Mouse (Mus musculus) kidney, embryonic 16.5 days (tissue): Measurements from ENCODE around the gene Gm4981. TPM values are rescaled to one million over a fixed set of nuclear protein-coding genes. Genes with fewer than 3 reads are reported as not detected.
"Not testable (repeated sequence)": the region's sequence is repeated elsewhere in the genome, so short reads cannot be mapped to it uniquely, and the experiment has no call there.

Experiments
- ATAC-seq: fragments of 200-750 bp; cut with Nextera tagmentation; 2 replicates; pipeline ENCODE4 v1.8.0; 2017; ENCODE audit warnings: moderate TSS enrichment; ENCODE audit not compliant: low FRiP score, low TSS enrichment
- H3K27ac ChIP-seq: fragments of 300-500 bp; sonication (generic); 2 replicates; pipeline ENCODE4 v1.5.1; 2014; ENCODE audit warnings: low read length
- H3K27me3 ChIP-seq: fragments of 300-500 bp; sonication (generic); 2 replicates; pipeline ENCODE4 v1.6.1; 2014; ENCODE audit warnings: low read length, control low read depth, mixed read lengths; ENCODE audit not compliant: insufficient read depth
- H3K36me3 ChIP-seq: fragments of 300-500 bp; sonication (generic); 2 replicates; pipeline ENCODE4 v1.6.1; 2014; ENCODE audit warnings: low read length, control low read depth, mixed read lengths; ENCODE audit not compliant: insufficient read depth
- H3K4me1 ChIP-seq: fragments of 300-500 bp; sonication (generic); 2 replicates; pipeline ENCODE4 v1.6.1; 2014; ENCODE audit warnings: low read length, control low read depth, mixed read lengths; ENCODE audit not compliant: insufficient read depth
- H3K4me2 ChIP-seq: fragments of 300-500 bp; sonication (generic); replicated peaks from 2 replicates; pipeline ENCODE4 v1.6.1; 2014; ENCODE audit warnings: low read depth, low read length
- H3K4me3 ChIP-seq: fragments of 300-500 bp; sonication (generic); 2 replicates; pipeline ENCODE4 v1.5.1; 2014; ENCODE audit warnings: mild to moderate bottlenecking, low read length
- H3K9ac ChIP-seq: fragments of 300-500 bp; sonication (generic); replicated peaks from 2 replicates; pipeline ENCODE4 v1.6.1; 2014; ENCODE audit warnings: low read length
- H3K9me3 ChIP-seq: fragments of 300-500 bp; sonication (generic); 2 replicates; pipeline ENCODE4 v1.6.1; 2016; ENCODE audit warnings: low read length, control low read depth
- WGBS: fragments of 180-500 bp; shearing (Covaris S2); extraction: QIAGEN DNeasy Blood & Tissue Kit; methylation state at CpG from one replicate; pipeline ENCODE4 v1.1.7; 2014; 5-methylcytosine and 5-hydroxymethylcytosine counted together
- polyA plus RNA-seq: library from polyadenylated mRNA; unstranded; fragments of >200 nt; fragmentation: Nextera tagmentation; extraction: Ambion mirVana; gene quantifications from 2 replicates; pipeline ENCODE4 v1.2.1, GENCODE M21; 2015

Gene Gm4981
- polyA plus RNA-seq, 1 experiment from 2014 or later: not detected

- H3K27me3 ChIP-seq, H3K27ac ChIP-seq, H3K4me1 ChIP-seq, H3K9ac ChIP-seq, H3K4me3 ChIP-seq, H3K4me2 ChIP-seq, H3K36me3 ChIP-seq: not testable (repeated sequence)
- H3K9me3 ChIP-seq: peaks cover 15% of the 10 kb centered on the region
- peak; percentile 5; the same call in 1 of the 2 replicates for ATAC-seq
These were observed 2.8 kb downstream of the Gm4981 start for GRCm38 (mm10) chr10:58233740-58234121.

GRCm38 (mm10) chr10:58233054-58233739 is 3.3 kb downstream of the Gm4981 start:
- not testable (repeated sequence) for H3K4me2 ChIP-seq, H3K4me3 ChIP-seq, H3K36me3 ChIP-seq, H3K4me1 ChIP-seq, H3K9ac ChIP-seq, H3K27ac ChIP-seq, H3K27me3 ChIP-seq
- H3K9me3 ChIP-seq: peaks cover 15% of the 10 kb centered on the region
- ATAC-seq: peak; percentile 47
- WGBS: 81% methylated on average over 9 of the region's 10 CpGs

DNA sequence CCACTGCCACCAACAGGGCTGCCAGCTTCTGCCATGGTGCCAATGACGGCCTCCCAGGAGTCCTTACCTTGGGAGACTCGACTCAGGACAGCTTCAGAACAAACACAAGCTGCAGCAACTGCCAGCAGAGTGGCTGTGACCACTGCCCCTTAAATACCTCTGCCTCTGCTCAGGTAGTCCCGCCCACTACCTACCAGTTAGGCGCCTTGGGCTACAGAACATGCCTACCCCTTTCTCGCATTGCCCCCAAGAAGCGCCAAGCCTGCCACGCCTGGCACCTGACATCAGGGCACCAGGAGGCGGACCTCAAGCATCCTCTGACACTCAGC is 3.9 kb downstream of the Gm4981 start, which contains the start of gene Duxf3:
Duxf3 (minus strand) TSS at position 35 of the 329 bp plus-strand sequence.
- H3K36me3 ChIP-seq, H3K27ac ChIP-seq, H3K4me2 ChIP-seq, H3K9ac ChIP-seq, H3K27me3 ChIP-seq, H3K4me3 ChIP-seq, H3K4me1 ChIP-seq: not testable (repeated sequence)
- H3K9me3 ChIP-seq: peaks cover 15% of the 10 kb centered on the region
- peak; percentile 56 for ATAC-seq
- 84% methylated on average over 4 of the region's 8 CpGs for WGBS

DNA sequence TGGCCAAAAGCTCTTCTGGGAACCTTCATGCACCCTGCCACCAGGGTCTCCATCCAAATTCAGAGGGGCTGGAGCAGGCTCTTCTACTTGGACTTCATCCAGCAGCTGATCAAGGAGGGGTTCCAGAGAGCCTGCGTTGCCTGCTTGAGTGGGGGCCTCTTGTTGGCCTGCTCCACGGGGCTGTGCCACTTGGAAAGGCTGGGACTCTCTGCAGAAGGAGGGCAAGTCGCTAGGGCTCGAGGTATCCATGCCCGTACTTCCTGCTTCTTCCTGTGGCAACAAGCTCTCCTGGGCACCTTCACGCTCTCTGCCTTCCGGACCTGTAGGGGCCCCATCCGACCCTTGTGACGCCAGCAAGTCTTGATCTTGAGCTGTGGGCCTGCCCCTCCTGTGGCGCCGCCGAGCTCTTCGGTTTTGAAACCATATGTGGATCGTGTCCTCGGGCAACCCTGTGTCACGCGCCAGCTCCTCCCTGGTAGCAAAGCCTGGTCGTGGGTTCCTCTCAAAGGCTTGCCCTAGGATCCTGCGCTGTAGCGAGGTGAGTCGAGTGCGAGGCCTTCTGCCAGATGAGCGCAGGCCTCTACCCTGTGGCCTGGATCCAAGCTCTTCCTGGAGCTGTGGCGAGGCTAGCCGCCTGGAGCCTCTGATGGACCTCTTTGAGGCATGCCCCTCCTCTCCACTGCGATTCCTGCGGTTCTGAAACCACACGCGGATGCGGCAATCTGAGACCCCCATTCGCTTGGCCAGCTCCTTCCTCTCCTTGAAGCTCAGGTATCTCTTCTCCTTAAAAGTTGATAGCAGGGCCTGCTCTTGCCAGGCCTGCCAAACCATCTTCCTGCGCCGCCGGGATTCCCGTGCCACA is 4.5 kb downstream of the Gm4981 start:
- H3K4me3 ChIP-seq, H3K4me2 ChIP-seq, H3K27me3 ChIP-seq, H3K27ac ChIP-seq, H3K9ac ChIP-seq, H3K4me1 ChIP-seq, H3K36me3 ChIP-seq: not testable (repeated sequence)
- WGBS: 88% methylated on average over 29 of the region's 35 CpGs
- H3K9me3 ChIP-seq: peaks cover 15% of the 10 kb centered on the region
- peak; percentile 86 for ATAC-seq

DNA sequence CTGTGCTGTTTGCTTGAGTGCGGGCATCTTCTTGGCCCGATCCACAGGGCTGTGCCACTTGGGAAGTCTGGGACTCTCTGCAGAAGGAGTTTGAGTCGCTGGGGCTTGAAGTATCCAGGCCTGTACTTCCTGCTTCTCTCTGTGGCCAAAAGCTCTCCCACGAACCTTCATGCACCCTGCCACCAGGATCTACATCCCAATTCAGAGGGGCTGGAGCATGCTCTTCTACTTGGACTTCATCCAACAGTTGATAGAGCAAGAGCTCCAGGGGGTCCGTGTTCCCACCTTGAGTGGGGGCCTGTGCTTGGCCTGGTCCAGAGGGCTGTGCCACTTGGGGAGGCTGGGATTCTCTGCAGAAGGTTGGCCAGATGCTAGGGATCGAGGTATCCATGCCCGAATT is 5.4 kb downstream of the Gm4981 start:
- not testable (repeated sequence) for H3K4me1 ChIP-seq, H3K9ac ChIP-seq, H3K27ac ChIP-seq, H3K4me3 ChIP-seq, H3K27me3 ChIP-seq, H3K36me3 ChIP-seq, H3K4me2 ChIP-seq
- H3K9me3 ChIP-seq: peaks cover 19% of the 10 kb centered on the region
- peak; percentile 40 for ATAC-seq
- 85% methylated on average over 5 of the region's 7 CpGs for WGBS

GRCm38 (mm10) chr10:58230021-58230420 is 6.5 kb downstream of the Gm4981 start:
- not testable (repeated sequence) for H3K4me1 ChIP-seq

DNA sequence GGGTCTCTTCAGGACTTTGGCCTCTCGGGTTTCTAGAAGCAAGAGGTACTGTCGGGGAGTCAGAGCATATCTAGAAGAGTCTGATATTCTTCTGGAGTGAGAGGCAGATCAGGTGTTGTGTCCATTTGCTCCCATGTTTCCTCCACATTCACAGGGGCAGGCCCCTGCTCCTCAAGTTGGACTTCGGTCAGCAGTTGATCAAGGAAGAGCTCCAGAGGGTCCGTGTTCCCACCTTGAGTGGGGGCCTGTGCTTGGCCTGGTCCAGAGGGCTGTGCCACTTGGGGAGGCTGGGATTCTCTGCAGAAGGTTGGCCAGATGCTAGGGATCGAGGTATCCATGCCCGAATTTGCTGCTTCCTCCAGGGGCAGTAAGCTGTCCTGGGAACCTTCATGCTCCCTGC is 8.7 kb downstream of the Gm4981 start:
- peaks cover 19% of the 10 kb centered on the region for H3K9me3 ChIP-seq
- not testable (repeated sequence) for H3K4me3 ChIP-seq, H3K4me2 ChIP-seq, H3K27me3 ChIP-seq, H3K36me3 ChIP-seq, H3K4me1 ChIP-seq, H3K9ac ChIP-seq, H3K27ac ChIP-seq, ATAC-seq
- 79% methylated on average over 2 of the region's 6 CpGs for WGBS

More at GRCm38 (mm10) chr10:58230021-58230420, 6.5 kb downstream of the Gm4981 start:
- ATAC-seq, H3K27ac ChIP-seq, H3K4me2 ChIP-seq, H3K9ac ChIP-seq, H3K4me3 ChIP-seq, H3K27me3 ChIP-seq, H3K36me3 ChIP-seq: not testable (repeated sequence)
- 53% methylated on average over 3 of the region's 3 CpGs for WGBS
- H3K9me3 ChIP-seq: peaks cover 19% of the 10 kb centered on the region

DNA sequence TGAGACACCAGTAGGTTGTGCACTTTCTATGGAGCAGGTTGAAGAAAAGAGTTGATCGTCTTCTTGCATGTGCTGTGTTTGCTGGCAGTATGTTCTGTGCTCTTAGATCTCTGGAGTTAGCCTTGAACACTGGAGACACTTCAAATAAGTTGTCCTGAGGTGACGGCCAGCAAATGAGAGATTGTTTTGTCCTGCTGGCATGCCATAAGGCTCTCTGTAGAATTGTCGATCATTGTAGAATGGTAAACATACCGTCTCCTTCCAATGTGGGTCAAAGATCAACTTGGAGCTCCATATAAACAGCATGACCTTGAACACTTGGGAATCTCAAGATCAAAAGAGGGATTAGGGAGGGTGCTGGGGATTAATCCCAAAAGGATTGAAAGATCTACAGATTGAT is 10.1 kb downstream of the Gm4981 start:
- H3K36me3 ChIP-seq, H3K4me2 ChIP-seq, H3K27ac ChIP-seq, H3K4me3 ChIP-seq, ATAC-seq, H3K9me3 ChIP-seq, H3K4me1 ChIP-seq, H3K27me3 ChIP-seq, H3K9ac ChIP-seq: not testable (repeated sequence)
- 88% methylated on average over 4 of the region's 4 CpGs for WGBS

DNA sequence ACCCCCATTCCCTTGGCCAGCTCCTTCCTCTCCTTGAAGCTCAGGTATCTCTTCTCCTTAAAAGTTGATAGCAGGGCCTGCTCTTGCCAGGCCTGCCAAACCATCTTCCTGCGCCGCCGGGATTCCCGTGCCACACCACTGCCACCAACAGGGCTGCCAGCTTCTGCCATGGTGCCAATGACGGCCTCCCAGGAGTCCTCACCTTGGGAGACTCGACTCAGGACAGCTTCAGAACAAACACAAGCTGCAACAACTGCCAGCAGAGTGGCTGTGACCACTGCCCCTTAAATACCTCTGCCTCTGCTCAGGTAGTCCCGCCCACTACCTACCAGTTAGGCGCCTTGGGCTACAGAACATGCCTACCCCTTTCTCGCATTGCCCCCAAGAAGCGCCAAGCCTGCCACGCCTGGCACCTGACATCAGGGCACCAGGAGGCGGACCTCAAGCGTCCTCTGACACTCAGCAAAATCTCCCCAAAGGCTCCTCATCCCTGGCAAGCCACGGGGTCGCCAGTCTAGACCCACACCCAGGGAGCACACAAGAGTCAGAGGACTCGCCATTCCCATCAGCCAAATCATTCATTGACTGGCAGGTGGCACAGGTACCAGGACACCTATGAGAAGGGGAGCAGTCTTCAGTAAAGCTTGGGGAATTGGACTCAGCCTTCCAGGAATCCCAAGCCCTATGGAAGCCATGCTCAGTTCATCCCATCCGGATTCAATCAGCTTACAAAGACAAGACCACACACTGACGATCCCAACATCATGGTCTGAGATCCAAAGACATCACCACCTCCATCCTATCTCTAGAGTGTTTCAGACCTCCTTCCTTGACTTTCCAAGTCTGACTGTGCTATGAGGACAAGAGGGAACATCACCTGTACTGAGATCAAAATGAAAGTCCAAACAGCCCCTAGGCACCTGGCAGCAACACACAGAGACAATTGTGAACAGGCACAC is 11.4 kb downstream of the Gm4981 start, which contains the start of gene AW822073:
AW822073 (minus strand) TSS at position 104 of the 959 bp plus-strand sequence.
- WGBS: 88% methylated on average over 16 of the region's 18 CpGs

More for the DNA sequence above, 11.4 kb downstream of the Gm4981 start, which contains the start of gene AW822073:
- not testable (repeated sequence) for H3K9me3 ChIP-seq, ATAC-seq, H3K4me3 ChIP-seq, H3K9ac ChIP-seq, H3K4me2 ChIP-seq, H3K27ac ChIP-seq, H3K27me3 ChIP-seq, H3K36me3 ChIP-seq, H3K4me1 ChIP-seq
